Mouse (Mus musculus) cerebellum, adult 9-11 months (tissue): ENCODE results near the gene Kmt5a.
A peak's percentile ranks its signal among the peaks of the same experiment; 100 is the strongest.
"Not testable (repeated sequence)": the region's sequence is repeated elsewhere in the genome, so short reads cannot be mapped to it uniquely, and the experiment has no call there.

ENCODE experiments used
- DNase-seq: peaks from one replicate; pipeline ENCODE4 v3.0.0; 2022

The Kmt5a gene

GRCm38 (mm10) chr5:124446301-124446881 is 6.7 kb downstream of the Kmt5a start:
- peak; percentile 64 for DNase-seq

GRCm38 (mm10) chr5:124449494-124449893 is 9.8 kb downstream of the Kmt5a start:
- DNase-seq: no peak

DNA sequence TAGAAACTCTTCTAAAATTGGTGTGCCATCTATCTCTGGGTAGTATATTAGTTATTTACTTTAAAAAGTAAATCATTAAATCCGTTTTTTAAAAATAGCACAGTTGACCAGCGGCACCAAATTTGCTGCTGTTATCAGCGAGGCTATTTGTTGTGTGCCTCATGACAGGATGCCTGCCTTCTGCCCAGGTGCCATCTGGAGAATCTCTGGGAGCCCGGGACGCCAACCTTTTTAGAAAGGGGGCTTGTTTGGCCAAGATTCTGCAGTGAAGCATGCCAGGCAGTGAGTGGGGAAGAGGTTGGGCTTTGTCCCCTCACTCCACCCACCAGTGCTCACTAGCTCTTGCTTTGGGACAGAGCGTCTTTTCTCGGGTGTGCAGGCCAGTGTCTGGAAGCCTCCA is 10.3 kb downstream of the Kmt5a start:
- DNase-seq: no peak

- no peak for DNase-seq
Measured at GRCm38 (mm10) chr5:124450641-124451340, 11.1 kb downstream of the Kmt5a start.

DNA sequence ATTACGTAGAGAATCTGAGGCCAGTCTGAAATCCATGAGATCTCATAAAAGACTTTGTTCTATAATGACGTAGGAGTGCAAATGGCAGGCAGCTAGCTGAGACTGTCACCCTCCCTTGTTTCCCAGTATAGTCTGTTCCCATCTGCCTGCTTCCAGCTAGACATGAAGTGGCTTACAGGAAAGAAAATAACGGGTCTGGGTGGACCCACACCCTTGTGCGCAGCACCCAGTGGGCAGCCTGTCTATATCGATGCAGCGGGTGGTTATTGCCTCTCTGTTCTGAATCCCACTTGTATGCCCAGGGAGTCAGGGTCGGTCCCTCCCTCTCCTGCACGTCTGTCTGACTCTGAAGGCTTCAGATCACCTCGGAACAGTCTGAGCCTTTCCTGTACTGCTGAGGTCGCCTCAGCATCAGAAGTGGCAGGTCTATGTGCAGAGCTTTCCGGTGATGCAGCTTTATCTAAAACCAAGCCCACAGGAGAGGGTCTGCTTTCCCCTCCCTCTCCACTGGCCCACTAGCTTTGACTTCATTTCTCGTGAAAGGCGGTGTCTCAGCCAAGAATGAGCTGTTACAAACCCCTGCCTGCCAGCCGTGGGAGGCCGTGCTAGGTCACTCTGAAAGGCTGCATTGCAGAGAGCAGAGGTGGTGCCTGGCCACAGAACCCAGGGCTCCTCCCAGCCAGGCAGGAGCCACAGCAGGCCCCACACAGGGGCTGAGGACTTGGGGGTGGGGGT is 12.9 kb downstream of the Kmt5a start:
- peak; percentile 59 for DNase-seq

GRCm38 (mm10) chr5:124453339-124454081 is 13.8 kb downstream of the Kmt5a start:
- DNase-seq: peak; percentile 69

DNA sequence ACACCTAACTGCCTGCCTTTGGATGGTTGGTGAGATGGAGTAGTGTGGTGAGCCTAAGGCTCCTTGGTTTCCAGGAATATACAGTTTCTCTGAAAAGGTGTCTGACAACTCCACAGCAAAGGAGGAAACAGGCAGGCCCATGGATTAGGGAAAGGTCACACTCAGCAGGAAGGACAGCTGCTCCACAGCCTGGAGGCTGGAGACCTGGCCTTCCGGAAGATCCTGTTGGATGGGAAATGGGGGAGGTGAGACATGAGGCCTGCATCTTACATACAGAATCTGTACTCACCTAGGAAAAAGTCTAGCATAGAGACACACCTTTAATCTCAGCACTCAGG is 14.3 kb downstream of the Kmt5a start:
- no peak for DNase-seq

GRCm38 (mm10) chr5:124456762-124457161 is 17.0 kb downstream of the Kmt5a start:
- no peak for DNase-seq

DNA sequence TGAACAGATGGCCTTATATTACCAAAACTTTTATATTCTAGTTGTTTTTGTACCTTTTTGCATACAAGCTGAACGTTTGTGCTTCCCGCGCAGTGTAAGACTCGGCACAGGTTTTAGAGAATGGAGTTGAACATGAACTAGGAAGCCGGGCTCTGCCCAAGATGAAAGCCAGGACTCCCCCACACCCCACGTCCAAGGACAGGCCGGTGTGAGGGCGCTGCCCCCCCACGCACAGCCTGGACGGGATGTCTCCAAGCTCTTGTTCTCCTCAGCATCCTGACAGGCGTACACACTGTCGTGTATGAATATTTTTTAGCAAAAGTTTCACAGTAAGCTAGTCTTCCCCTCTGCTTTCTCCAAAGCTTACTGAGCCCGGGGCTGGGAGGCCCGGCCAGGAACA is 21.2 kb downstream of the Kmt5a start:
- DNase-seq: not testable (repeated sequence)

DNA sequence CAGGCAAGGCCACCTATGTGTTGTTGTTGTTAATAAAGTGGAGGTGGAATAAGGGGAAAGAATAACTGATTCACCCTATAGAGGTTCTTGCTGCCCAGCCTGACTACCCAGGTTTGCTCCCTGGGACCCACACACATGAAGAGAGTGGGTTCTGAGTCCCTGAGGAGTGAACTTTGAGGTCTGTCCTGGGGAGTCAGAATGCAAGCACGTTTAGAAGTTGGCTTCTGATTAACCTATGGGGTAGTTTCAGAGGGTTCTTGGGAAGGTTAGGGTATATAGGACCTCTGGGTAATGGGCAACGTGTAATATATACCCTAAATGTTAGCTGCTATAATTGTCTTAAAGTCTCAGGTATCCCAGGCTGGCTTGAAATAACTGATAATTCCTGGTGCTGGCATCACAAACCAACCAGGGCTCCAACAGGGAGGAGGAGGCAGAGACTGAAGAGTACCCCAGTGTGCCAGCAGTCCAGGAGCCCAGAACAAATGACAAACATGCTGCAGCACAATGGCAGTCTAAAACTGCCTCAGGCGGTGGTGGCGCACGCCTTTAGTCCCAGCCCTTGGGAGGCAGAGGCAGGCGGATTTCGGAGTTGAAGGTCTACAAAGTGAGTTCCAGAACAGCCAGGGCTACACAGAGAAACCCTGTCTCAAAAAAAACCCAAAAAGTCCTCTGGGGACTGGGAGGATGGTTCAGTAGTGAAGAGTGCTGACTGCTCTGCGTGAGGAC is 22.7 kb downstream of the Kmt5a start:
- no peak for DNase-seq

DNA sequence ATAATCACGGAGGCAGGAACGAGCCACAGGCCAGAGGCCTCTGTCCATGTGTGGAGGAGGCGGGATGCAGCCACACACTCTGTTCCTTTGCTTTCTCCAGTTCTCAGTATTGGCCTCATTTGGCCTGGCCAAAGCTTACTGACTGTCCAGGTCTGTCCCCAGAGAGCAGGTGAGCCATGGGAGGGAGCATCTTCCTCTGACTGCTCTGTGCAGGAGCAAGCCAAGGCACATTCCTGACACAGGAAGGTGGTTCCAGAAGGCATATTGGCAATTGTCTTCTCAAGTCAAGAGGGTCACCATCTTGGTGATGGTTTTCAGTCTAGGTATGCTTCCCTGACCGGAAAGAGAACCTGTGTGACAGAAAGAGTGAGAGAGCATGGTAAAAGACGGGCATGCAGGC is 23.7 kb downstream of the Kmt5a start:
- DNase-seq: no peak

GRCm38 (mm10) chr5:124464905-124465304 is 25.2 kb downstream of the Kmt5a start:
- no peak for DNase-seq

DNA sequence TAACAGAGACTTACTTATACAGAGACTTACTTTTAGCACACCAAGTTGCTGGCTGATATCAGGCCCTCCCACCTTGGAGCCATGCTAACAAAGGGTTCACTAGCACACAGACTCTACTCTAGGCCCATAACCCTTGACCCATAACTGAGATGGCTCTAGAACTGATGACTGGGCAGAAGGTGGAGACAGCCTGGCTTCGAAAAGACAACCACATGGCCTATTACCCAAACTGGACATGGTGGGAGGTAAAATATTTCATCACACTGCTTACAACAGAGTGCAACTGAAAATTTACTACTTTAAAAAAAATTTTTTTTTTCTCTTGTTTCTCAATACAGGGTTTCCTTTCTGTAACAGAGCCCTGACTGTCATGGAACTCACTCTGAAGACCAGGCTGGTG is 28.0 kb downstream of the Kmt5a start:
- no peak for DNase-seq

GRCm38 (mm10) chr5:124468365-124468764 is 28.6 kb downstream of the Kmt5a start:
- no peak for DNase-seq

- no peak for DNase-seq
Measured at GRCm38 (mm10) chr5:124469486-124469885, 29.8 kb downstream of the Kmt5a start.

DNA sequence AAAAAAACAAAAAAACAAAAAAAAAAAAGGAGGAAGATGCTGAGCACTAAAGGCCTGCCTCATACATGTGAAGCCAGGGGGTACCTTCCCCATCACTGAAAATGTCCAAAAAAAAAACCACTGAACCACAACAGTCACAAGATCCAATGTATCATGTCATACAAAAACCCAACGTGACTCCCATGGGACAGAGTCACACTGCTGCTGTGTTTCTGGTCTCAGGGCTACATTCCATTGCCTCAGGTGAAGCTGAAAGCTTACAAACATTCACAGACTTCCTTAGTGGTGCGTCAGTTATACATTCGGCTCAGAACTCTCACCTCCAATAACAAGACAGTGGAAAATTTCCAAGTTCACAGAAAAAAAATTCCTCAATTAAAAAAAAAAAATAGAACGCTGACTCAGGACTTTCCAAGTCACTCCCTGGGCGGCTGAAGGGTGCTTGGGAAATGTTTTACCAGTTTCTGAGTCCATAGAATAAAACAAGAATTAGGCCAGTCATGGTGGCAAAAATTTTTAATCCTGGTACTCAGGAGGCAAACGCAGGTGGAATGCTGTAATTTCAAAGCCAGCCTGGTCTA is 31.0 kb downstream of the Kmt5a start:
- DNase-seq: no peak

DNA sequence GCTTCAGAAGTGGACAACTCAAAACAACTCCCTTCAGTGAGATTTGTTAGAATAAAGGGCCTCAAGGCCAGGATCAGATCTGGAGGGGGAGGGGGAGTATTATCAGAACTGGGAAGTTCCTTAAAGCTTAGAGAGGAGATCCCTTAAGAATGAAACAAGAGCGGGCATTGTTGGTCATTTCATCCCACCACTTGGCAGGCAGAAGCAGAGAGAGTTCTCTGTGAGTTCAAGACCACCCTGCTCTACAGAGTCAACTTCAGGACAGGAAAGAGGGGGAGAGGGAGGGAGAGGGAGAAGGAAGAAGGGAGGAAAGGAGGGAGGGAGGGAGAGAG is 39.1 kb downstream of the Kmt5a start:
- peak; percentile 36 for DNase-seq

- no peak for DNase-seq
Measured at GRCm38 (mm10) chr5:124480119-124480518, 40.4 kb downstream of the Kmt5a start.

GRCm38 (mm10) chr5:124481714-124482113 is 42.0 kb downstream of the Kmt5a start:
- no peak for DNase-seq

- DNase-seq: peak; percentile 40
Measured at GRCm38 (mm10) chr5:124482436-124482965, 42.8 kb downstream of the Kmt5a start.

GRCm38 (mm10) chr5:124482966-124483654 is 43.4 kb downstream of the Kmt5a start, which contains the start of gene Snrnp35:
Snrnp35 (plus strand) TSS chr5:124483134.
- DNase-seq: peak; percentile 88
